Mouse (Mus musculus) layer of hippocampus, adult 18-20 months (tissue): Measurements from ENCODE around the gene Efcab6. TPM values are rescaled to one million over a fixed set of nuclear protein-coding genes. Genes with fewer than 3 reads are reported as not detected.
A peak's percentile ranks its signal among the peaks of the same experiment; 100 is the strongest.

Experiments used
- DNase-seq, 2 experiments: peaks; one replicate each; pipeline ENCODE4 v3.0.0; 2022; ENCODE audit warnings: low spot score in 2 of 2
- total RNA-seq, 2 experiments: library from RNA; stranded (reverse); gene quantifications; 2 replicates each; pipeline ENCODE4 v1.2.3; 2021

Gene Efcab6
- total RNA-seq, 2 experiments from 2014 or later, result 6.3 to 7.6 TPM

- DNase-seq, result peak; percentile 58 to 64
Observed at GRCm38 (mm10) chr15:83884291-83884690, 180.9 kb downstream of the Efcab6 start.

GRCm38 (mm10) chr15:83883821-83884220, 181.4 kb downstream of the Efcab6 start:
- no peak for DNase-seq

GRCm38 (mm10) chr15:83879845-83880244, 185.3 kb downstream of the Efcab6 start:
- DNase-seq, result no peak

GRCm38 (mm10) chr15:83877898-83878297, 187.3 kb downstream of the Efcab6 start:
- no peak for DNase-seq

GRCm38 (mm10) chr15:83877155-83877866, 187.9 kb downstream of the Efcab6 start:
- DNase-seq, result no peak

GRCm38 (mm10) chr15:83870936-83871335, 194.2 kb downstream of the Efcab6 start:
- DNase-seq, result no peak

GRCm38 (mm10) chr15:83865626-83866025, 199.6 kb downstream of the Efcab6 start:
- no peak for DNase-seq

- DNase-seq, result peak; percentile 66 to 88
Observed at GRCm38 (mm10) chr15:83857129-83857528, 208.1 kb downstream of the Efcab6 start.

GRCm38 (mm10) chr15:83853400-83853811, 211.8 kb downstream of the Efcab6 start:
- DNase-seq, result peak; percentile 76 to 78

- peak in 1 of 2 experiments; percentile 57 for DNase-seq
Observed at GRCm38 (mm10) chr15:83848193-83848592, 217.0 kb downstream of the Efcab6 start.

- peak in 1 of 2 experiments; percentile 42 for DNase-seq
Observed at GRCm38 (mm10) chr15:83847512-83847911, 217.7 kb downstream of the Efcab6 start.

- DNase-seq, result no peak
Observed at GRCm38 (mm10) chr15:83846592-83846991, 218.6 kb downstream of the Efcab6 start.

- DNase-seq, result no peak
Observed at GRCm38 (mm10) chr15:83845734-83846133, 219.4 kb downstream of the Efcab6 start.

- DNase-seq, result peak in 1 of 2 experiments; percentile 49
Observed at GRCm38 (mm10) chr15:83842915-83843789, 222.0 kb downstream of the Efcab6 start.

GRCm38 (mm10) chr15:83842419-83842818, 222.8 kb downstream of the Efcab6 start:
- no peak for DNase-seq

- no peak for DNase-seq
Observed at GRCm38 (mm10) chr15:83840950-83841719, 224.0 kb downstream of the Efcab6 start.

- DNase-seq, result peak in 1 of 2 experiments; percentile 46
Observed at GRCm38 (mm10) chr15:83832265-83832664, 232.9 kb downstream of the Efcab6 start.

GRCm38 (mm10) chr15:83829226-83829625, 236.0 kb downstream of the Efcab6 start:
- DNase-seq, result peak in 1 of 2 experiments; percentile 50

- peak in 1 of 2 experiments; percentile 74 for DNase-seq
Observed at GRCm38 (mm10) chr15:83828011-83828410, 237.2 kb downstream of the Efcab6 start.
